Mouse (Mus musculus) kidney, postnatal 0 days (tissue): Measurements from ENCODE around the gene 2410137M14Rik. TPM values are rescaled to one million over a fixed set of nuclear protein-coding genes. Genes with fewer than 3 reads are reported as not detected.
A peak's percentile ranks its signal among the peaks of the same experiment; 100 is the strongest.

Experiments used
- ATAC-seq: fragments of 200-750 bp; cut with Nextera tagmentation; replicated peaks from 2 replicates; pipeline ENCODE4 v1.8.0; 2017; ENCODE audit warnings: low read depth, moderate number of reproducible peaks, moderate TSS enrichment, moderate library complexity; ENCODE audit not compliant: low FRiP score
- DNase-seq: peaks from one replicate; pipeline ENCODE4 v3.0.0-alpha.2; 2016; ENCODE audit warnings: low spot score
- H3K27ac ChIP-seq: fragments of 300-500 bp; sonication (generic); 2 replicates; pipeline ENCODE4 v1.5.1; 2014; ENCODE audit warnings: mild to moderate bottlenecking
- H3K27me3 ChIP-seq: fragments of 300-500 bp; sonication (generic); 2 replicates; pipeline ENCODE4 v1.6.1; 2014; ENCODE audit warnings: low read length, mixed read lengths; ENCODE audit not compliant: insufficient read depth
- H3K36me3 ChIP-seq: fragments of 300-500 bp; sonication (generic); 2 replicates; pipeline ENCODE4 v1.6.1; 2014; ENCODE audit warnings: low read length, mixed read lengths; ENCODE audit not compliant: insufficient read depth
- H3K4me1 ChIP-seq: fragments of 300-500 bp; sonication (generic); replicated peaks from 2 replicates; pipeline ENCODE4 v1.6.1; 2014; ENCODE audit warnings: antibody characterized with exemption, low read length, mixed read lengths; ENCODE audit not compliant: insufficient read depth
- H3K4me2 ChIP-seq: fragments of 300-500 bp; sonication (generic); 2 replicates; pipeline ENCODE4 v1.6.1; 2014; ENCODE audit warnings: mild to moderate bottlenecking, low read length, moderate library complexity, mixed read lengths
- H3K4me3 ChIP-seq: fragments of 300-500 bp; sonication (generic); replicated peaks from 2 replicates; pipeline ENCODE4 v1.5.1; 2014; ENCODE audit warnings: low read depth, low read length
- H3K9ac ChIP-seq: fragments of 300-500 bp; sonication (generic); 2 replicates; pipeline ENCODE4 v1.6.1; 2014; ENCODE audit warnings: low read depth, low read length
- H3K9me3 ChIP-seq: fragments of 300-500 bp; sonication (generic); replicated peaks from 2 replicates; pipeline ENCODE4 v1.6.1; 2016; ENCODE audit warnings: low read length, inconsistent platforms, mixed read lengths
- CTCF ChIP-seq: IDR thresholded peaks from 2 replicates; pipeline ENCODE4 v1.5.1; 2016; ENCODE audit warnings: antibody characterized with exemption, low read depth, mild to moderate bottlenecking, moderate library complexity
- WGBS: fragments of 180-500 bp; shearing (Covaris S2); extraction: QIAGEN DNeasy Blood & Tissue Kit; methylation state at CpG from one replicate; pipeline ENCODE4 v1.1.7; 2014; 5-methylcytosine and 5-hydroxymethylcytosine counted together
- polyA plus RNA-seq: library from polyadenylated mRNA; unstranded; fragments of >200 nt; fragmentation: Nextera tagmentation; extraction: Ambion mirVana; gene quantifications from 2 replicates; pipeline ENCODE4 v1.2.1, GENCODE M21; 2015

Gene 2410137M14Rik
- polyA plus RNA-seq, result not detected in 2 replicates

DNA sequence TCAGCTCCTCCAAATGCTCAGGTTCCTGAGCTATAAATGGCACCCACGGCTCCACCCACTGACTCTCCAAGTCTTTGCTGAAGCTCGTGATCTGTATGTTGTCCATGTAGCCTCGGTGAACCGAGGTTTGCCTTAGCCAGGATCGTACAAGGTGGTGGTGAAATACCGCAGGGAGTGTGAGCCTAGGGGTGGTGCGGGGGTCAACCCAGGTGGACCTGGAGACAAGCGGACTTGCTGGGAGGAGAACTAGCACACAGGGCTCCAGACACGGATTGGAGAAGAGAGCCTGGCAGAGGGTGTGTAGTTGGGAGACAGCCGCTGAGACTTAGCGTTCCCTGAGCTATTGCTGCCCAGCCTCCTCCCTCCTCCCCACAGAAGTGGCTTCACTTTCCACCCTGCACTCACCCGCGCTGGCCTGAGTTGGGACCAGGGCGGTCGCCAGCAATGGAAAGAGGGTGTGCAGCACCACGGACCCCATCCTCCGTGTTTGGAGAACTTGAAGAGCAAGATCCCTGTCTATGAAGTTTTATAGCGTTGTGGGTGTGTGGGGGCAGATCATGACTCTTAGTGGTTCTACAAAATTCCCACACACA is at the start of gene 2410137M14Rik:
Gene 2410137M14Rik, minus strand, starts transcription at position 17 of the 593 bp plus-strand sequence.
- Histone ChIP-seq H3K36me3 (no peaks in the 10 kb centered on the region), H3K9ac (0 out of 2 replicates have a peak within 1 kb of the TSS, but pooled peaks have one; percentile 3), H3K9me3 (no peaks in the 10 kb centered on the region), H3K27me3 (no peaks in the 10 kb centered on the region), H3K4me2 (peak within 1 kb of the TSS; percentile 44), H3K4me3 (0 out of 2 replicates have a peak within 1 kb of the TSS, but pooled peaks have one; percentile 8), H3K4me1 (no peaks in the 10 kb centered on the region), H3K27ac (no peak within 1 kb of the TSS)
- no peak for TF ChIP-seq CTCF
- WGBS, result 11% methylated on average over 18 of the region's 18 CpGs
- peak; percentile 11 for DNase-seq
- 0 out of 2 replicates have a peak, but pooled peaks have one; percentile 46 for ATAC-seq

DNA sequence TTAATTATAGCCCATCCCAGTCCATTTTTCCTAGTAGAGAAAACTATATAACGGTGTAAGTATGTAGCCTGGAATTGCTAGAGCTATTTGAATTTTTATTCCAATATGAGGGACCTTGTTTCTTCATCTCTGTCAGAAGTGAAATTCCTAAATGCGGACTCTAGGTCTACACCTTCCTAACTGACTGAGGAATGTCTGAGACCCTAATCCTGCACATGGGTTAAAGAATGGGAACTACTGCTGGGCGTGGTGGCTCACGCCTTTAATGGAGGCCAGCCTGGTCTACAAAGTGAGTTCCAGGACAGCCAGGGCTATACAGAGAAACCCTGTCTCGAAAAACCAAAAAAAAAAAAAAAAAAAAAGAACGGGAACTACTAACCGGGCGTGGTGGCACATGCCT is 48.1 kb upstream of the 2410137M14Rik start:
- Histone ChIP-seq H3K4me3 (peak overlapping the region; percentile 38), H3K4me2 (peak overlapping the region; percentile 58), H3K36me3 (no peaks in the 10 kb centered on the region), H3K27me3 (no peaks in the 10 kb centered on the region), H3K27ac (peak overlapping the region; percentile 64), H3K4me1 (0 out of 2 replicates have a peak, but pooled peaks cover 3% of the 10 kb centered on the region), H3K9me3 (no peaks in the 10 kb centered on the region), H3K9ac (peak overlapping the region; percentile 29; the same call in 1 of the 2 replicates)
- ATAC-seq (no peak), DNase-seq (no peak)
- WGBS, result 63% methylated on average over 8 of the region's 8 CpGs
- no peak for TF ChIP-seq CTCF

DNA sequence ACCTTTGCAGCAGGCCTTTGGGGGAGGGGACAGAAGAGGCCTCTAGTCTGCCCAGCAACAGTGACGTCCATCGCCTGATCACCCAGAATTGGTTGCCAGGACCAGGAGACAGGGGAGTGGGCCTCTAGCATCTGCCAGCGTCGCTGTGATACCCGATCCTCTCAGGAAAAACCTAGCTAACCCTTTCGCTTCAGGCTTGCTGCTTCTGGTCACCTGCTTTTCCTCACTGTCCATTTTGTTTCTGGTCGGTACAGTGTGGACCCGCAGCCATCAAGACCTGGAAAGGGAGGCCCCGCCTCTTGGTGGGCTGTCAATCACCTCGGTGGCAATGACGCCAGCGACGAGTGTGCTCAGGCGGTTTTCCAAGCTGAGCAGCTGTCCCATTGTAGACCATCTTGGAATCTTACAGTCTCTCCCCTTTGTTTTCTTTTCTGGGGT is 47.7 kb upstream of the 2410137M14Rik start:
- H3K36me3 ChIP-seq, result no peaks in the 10 kb centered on the region
- DNase-seq, result peak; percentile 99
- 0 out of 2 replicates have a peak, but pooled peaks cover 3% of the 10 kb centered on the region for H3K4me1 ChIP-seq
- H3K4me2 ChIP-seq, result peak overlapping the region; percentile 58
- peak overlapping the region; percentile 64 for H3K27ac ChIP-seq
- TF ChIP-seq CTCF, result no peak
- no peaks in the 10 kb centered on the region for H3K9me3 ChIP-seq
- H3K27me3 ChIP-seq, result no peaks in the 10 kb centered on the region
- H3K4me3 ChIP-seq, result peak overlapping the region; percentile 38
- ATAC-seq, result peak; percentile 99
- WGBS, result under 1% methylated on average over 14 of the region's 14 CpGs
- H3K9ac ChIP-seq, result peak overlapping the region; percentile 29; the same call in 1 of the 2 replicates

DNA sequence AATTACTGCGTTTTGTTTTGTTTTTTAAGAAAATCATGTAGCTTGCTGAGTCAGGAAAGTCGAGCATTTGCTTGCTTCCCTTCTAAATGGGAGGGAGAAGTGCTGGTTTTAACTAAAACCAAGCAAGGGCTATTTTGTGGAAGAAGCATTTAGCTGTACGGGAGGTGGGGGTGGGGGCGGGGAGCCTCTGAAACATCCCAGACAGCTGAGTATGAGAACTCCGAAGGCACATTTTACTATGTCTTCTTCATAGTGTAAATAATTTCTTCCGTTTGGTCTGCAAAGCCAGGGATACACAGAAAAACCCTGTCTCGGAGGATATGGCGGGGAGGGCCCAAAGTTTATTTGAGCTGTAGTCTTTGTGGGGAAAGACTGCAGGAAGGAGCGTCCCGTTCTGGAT is 47.2 kb upstream of the 2410137M14Rik start:
- ATAC-seq, result peak; percentile 19
- TF ChIP-seq CTCF, result no peak
- Histone ChIP-seq H3K27ac (peak overlapping the region; percentile 64), H3K4me3 (peak overlapping the region; percentile 38), H3K36me3 (no peaks in the 10 kb centered on the region), H3K4me1 (0 out of 2 replicates have a peak, but pooled peaks cover 3% of the 10 kb centered on the region), H3K9me3 (no peaks in the 10 kb centered on the region), H3K4me2 (peak overlapping the region; percentile 58), H3K9ac (peak overlapping the region; percentile 29; the same call in 1 of the 2 replicates), H3K27me3 (no peaks in the 10 kb centered on the region)
- no peak for DNase-seq
- WGBS, result 8% methylated on average over 10 of the region's 10 CpGs

DNA sequence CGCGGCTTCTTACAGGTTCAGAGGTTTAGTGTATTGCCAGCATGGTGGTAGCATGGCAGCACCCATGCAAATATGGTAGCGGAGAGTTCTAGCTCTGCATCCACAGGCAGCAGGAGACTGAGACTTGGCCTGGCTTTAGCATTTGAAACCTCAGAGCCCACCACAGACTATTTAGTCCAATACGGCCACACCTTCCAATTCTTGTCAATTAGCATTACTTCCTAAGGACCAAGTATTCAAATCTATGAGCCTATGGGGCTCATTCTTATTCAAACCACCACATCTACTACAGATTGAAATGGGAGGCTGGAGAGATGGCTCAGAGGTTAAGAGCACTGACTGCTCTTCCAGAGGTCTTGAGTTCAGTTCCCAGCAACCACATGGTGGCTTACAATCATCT is 46.4 kb upstream of the 2410137M14Rik start:
- Histone ChIP-seq H3K4me1 (0 out of 2 replicates have a peak, but pooled peaks cover 3% of the 10 kb centered on the region), H3K27ac (peak overlapping the region; percentile 64; the same call in 1 of the 2 replicates), H3K36me3 (no peaks in the 10 kb centered on the region), H3K4me2 (no peak overlapping the region), H3K9ac (no peak overlapping the region), H3K4me3 (no peak overlapping the region), H3K9me3 (no peaks in the 10 kb centered on the region), H3K27me3 (no peaks in the 10 kb centered on the region)
- no peak for TF ChIP-seq CTCF
- 92% methylated on average over 4 of the region's 4 CpGs for WGBS
- ATAC-seq (no peak), DNase-seq (no peak)

DNA sequence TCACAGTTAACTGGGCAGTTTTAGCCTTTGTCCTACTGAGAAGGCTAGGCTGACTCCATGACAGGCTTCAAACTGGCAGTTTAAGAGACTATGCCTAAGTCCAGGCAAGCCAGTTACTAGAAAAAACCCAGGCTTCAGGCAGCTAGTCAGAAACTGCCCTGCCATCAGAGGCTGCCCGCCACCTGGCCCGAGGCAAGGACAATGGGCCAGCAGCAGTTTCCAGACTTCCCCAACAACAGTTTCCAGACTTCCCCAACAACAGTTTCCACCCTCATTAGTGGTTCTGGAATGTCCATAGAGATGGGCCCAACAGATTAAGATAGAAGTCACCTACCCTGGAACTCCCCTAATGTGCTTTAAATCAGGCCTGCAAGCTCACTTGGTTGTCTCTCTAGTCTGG is 45.4 kb upstream of the 2410137M14Rik start:
- Histone ChIP-seq H3K9ac (no peak overlapping the region), H3K4me1 (0 out of 2 replicates have a peak, but pooled peaks cover 3% of the 10 kb centered on the region), H3K4me2 (no peak overlapping the region), H3K27ac (no peak overlapping the region), H3K9me3 (no peaks in the 10 kb centered on the region), H3K36me3 (no peaks in the 10 kb centered on the region), H3K27me3 (no peaks in the 10 kb centered on the region), H3K4me3 (no peak overlapping the region)
- no peak for ATAC-seq
- no peak for TF ChIP-seq CTCF
- 69% methylated on average over 2 of the region's 2 CpGs for WGBS
- DNase-seq, result no peak
